Comparison of ENCODE assay signal across 17 mouse cellular contexts in genomic region chr7:16853302-16853831, GRCm38 (mm10). TPM values are rescaled to one million over a fixed set of nuclear protein-coding genes. Genes with fewer than 3 reads are reported as not detected.
DNase-seq lines count a peak whose midpoint lies in the region; ATAC-seq and TF ChIP-seq lines count a peak whose summit lies in the region.
"Had no signal": no experiment of that assay in that cellular context is flagged by ENCODE, and none has a peak within 500 bp of the region (broad histone marks: within the 10 kb centered on the region; RNA-seq: fewer than 3 reads in every experiment).

No protein-coding gene starts in this region.

- no peak overlapping the region for H3K27ac ChIP-seq in kidney, adult 2 months (ENCODE audit: insufficient read depth, low read depth, low read length)
- no peak overlapping the region for H3K27ac ChIP-seq in lung, embryonic 16.5 days (ENCODE audit: low read length)
- H3K27ac ChIP-seq: forebrain, embryonic 15.5 days; heart, embryonic 13.5 days; liver, embryonic 15.5 days; midbrain, embryonic 13.5 days; neural tube, embryonic 12.5 days had no signal

- TF ChIP-seq CTCF in kidney, adult 2 months (conservative IDR thresholded peaks at IDR 0.05; ENCODE audit: insufficient read depth, insufficient read length, low read depth, low read length): no peak

- no peaks in the 10 kb centered on the region for H3K27me3 ChIP-seq in kidney, adult 2 months (replicated peaks; ENCODE audit: control insufficient read depth, insufficient read depth, low read length)
- no peaks in the 10 kb centered on the region for H3K27me3 ChIP-seq in lung, embryonic 16.5 days (ENCODE audit: control insufficient read depth, insufficient read depth, low read depth, low read length)
- H3K27me3 ChIP-seq: forebrain, embryonic 15.5 days; heart, embryonic 13.5 days; liver, embryonic 15.5 days; midbrain, embryonic 13.5 days; neural tube, embryonic 12.5 days had no signal

- peak; percentile 43 for DNase-seq in kidney, adult 2 months
- DNase-seq in kidney, adult 8-10 months: no peak
- peak; percentile 43 for DNase-seq in brain, adult 2 months (ENCODE audit: low read depth, low spot score)
- peak; percentile 33 to 42 for DNase-seq in heart, postnatal 36 days
- no peak for DNase-seq in ovary, postnatal 36 days (ENCODE audit: low spot score)
- no peak for DNase-seq in layer of hippocampus, postnatal 25 days (ENCODE audit: extremely low spot score in 1 of 2, low spot score in 1 of 2)
- no peak for DNase-seq in thymus, postnatal 10 days (ENCODE audit: low spot score in 2 of 2)
- DNase-seq: adrenal gland, adult 2 months; cerebellum, adult 11-12 months; right cerebral cortex, postnatal 14 days had no signal

- H3K36me3 ChIP-seq in kidney, adult 2 months (ENCODE audit: control insufficient read depth, insufficient read depth, low read length): no peaks in the 10 kb centered on the region
- H3K36me3 ChIP-seq in lung, embryonic 16.5 days (ENCODE audit: control insufficient read depth, insufficient read depth, low read length): peaks cover 60% of the 10 kb centered on the region

- H3K4me2 ChIP-seq in lung, embryonic 16.5 days (ENCODE audit: low read depth, low read length): no peak overlapping the region
- H3K4me2 ChIP-seq: forebrain, embryonic 15.5 days; heart, embryonic 13.5 days; liver, embryonic 15.5 days; midbrain, embryonic 13.5 days; neural tube, embryonic 12.5 days had no signal

- no peaks in the 10 kb centered on the region for H3K9me3 ChIP-seq in lung, embryonic 16.5 days (ENCODE audit: control insufficient read depth, low read length)
- H3K9me3 ChIP-seq: forebrain, embryonic 15.5 days; heart, embryonic 13.5 days; liver, embryonic 15.5 days; midbrain, embryonic 13.5 days; neural tube, embryonic 12.5 days had no signal

- intact Hi-C loops in heart, postnatal 36 days (cut with DNase I): no loop called here

- H3K4me3 ChIP-seq in kidney, adult 2 months (ENCODE audit: insufficient read depth, low read depth, low read length): no peak overlapping the region
- H3K4me3 ChIP-seq in lung, embryonic 16.5 days (ENCODE audit: low read length): no peak overlapping the region
- H3K4me3 ChIP-seq: forebrain, embryonic 15.5 days; heart, embryonic 13.5 days; liver, embryonic 15.5 days; midbrain, embryonic 13.5 days; neural tube, embryonic 12.5 days had no signal

- no peak for TF ChIP-seq POLR2A in kidney, adult 2 months (IDR thresholded peaks at IDR 0.05; ENCODE audit: low read depth, low read length)

- WGBS in kidney, adult 2 months: 73% methylated on average over 14 of the region's 14 CpGs
- WGBS in lung, embryonic 16.5 days: 67% methylated on average over 14 of the region's 14 CpGs

- peak; percentile 56 for ATAC-seq in lung, embryonic 16.5 days (ENCODE audit: low read depth)
- ATAC-seq: forebrain, embryonic 15.5 days; hindbrain, embryonic 16.5 days; midbrain, embryonic 13.5 days had no signal

- H3K9ac ChIP-seq in lung, embryonic 16.5 days (ENCODE audit: low read length): no peak overlapping the region
- H3K9ac ChIP-seq: forebrain, embryonic 15.5 days; heart, embryonic 13.5 days; liver, embryonic 15.5 days; neural tube, embryonic 12.5 days had no signal

- H3K4me1 ChIP-seq in kidney, adult 2 months (ENCODE audit: control insufficient read depth, insufficient read depth, low read length): no peaks in the 10 kb centered on the region
- no peaks in the 10 kb centered on the region for H3K4me1 ChIP-seq in lung, embryonic 16.5 days (replicated peaks; ENCODE audit: control insufficient read depth, insufficient read depth, low read length)
- H3K4me1 ChIP-seq: heart, embryonic 13.5 days; midbrain, embryonic 13.5 days; neural tube, embryonic 12.5 days had no signal

RNA-seq across cellular contexts. Expression of gene Prkd2, which starts 10.7 kb away (rescaled TPM):
- polyA plus RNA-seq in kidney, adult 2 months (2012; rRNA removed): 18.3 and 23.3 TPM in 2 replicates
- 10 to 100 TPM; 17.8 to 19.3 TPM for total RNA-seq in heart, postnatal 36 days (2021)
- polyA plus RNA-seq in lung, embryonic 16.5 days (2015; fragmentation: Nextera tagmentation; extraction: Ambion mirVana): 21.7 and 23.3 TPM in 2 replicates
- 1 to 10 TPM; 5.2 to 6.9 TPM for total RNA-seq in layer of hippocampus, postnatal 25 days (2021)

RNA-seq across cellular contexts. Expression of gene Dact3, which starts 21.8 kb away (rescaled TPM):
- polyA plus RNA-seq in kidney, adult 2 months (2012; rRNA removed): 5.5 and 7.5 TPM in 2 replicates
- 10 to 100 TPM; 11.2 to 11.7 TPM for total RNA-seq in heart, postnatal 36 days (2021)
- polyA plus RNA-seq in lung, embryonic 16.5 days (2015; fragmentation: Nextera tagmentation; extraction: Ambion mirVana): 2.1 and 2.2 TPM in 2 replicates
- total RNA-seq in layer of hippocampus, postnatal 25 days (2021): 100 to 1,000 TPM; 150 to 160 TPM

RNA-seq across cellular contexts. Expression of gene Fkrp, which starts 36.8 kb away (rescaled TPM):
- polyA plus RNA-seq in kidney, adult 2 months (2012; rRNA removed): 31.0 and 33.9 TPM in 2 replicates
- 10 to 100 TPM; 47.2 to 49.1 TPM for total RNA-seq in heart, postnatal 36 days (2021)
- polyA plus RNA-seq in lung, embryonic 16.5 days (2015; fragmentation: Nextera tagmentation; extraction: Ambion mirVana): 28.1 and 28.9 TPM in 2 replicates
- total RNA-seq in layer of hippocampus, postnatal 25 days (2021): 10 to 100 TPM; 46.7 to 47.7 TPM

RNA-seq across cellular contexts. Expression of gene Strn4, which starts 37.7 kb away (rescaled TPM):
- 94.4 and 116 TPM in 2 replicates for polyA plus RNA-seq in kidney, adult 2 months (2012; rRNA removed)
- 10 to 100 TPM; 54.1 to 61.3 TPM for total RNA-seq in heart, postnatal 36 days (2021)
- polyA plus RNA-seq in lung, embryonic 16.5 days (2015; fragmentation: Nextera tagmentation; extraction: Ambion mirVana): 87.1 and 92.1 TPM in 2 replicates
- total RNA-seq in layer of hippocampus, postnatal 25 days (2021): 100 to 1,000 TPM; 322 to 327 TPM

RNA-seq across cellular contexts. Expression of gene Gng8, which starts 38.2 kb away (rescaled TPM):
- 3.6 and 3.7 TPM in 2 replicates for polyA plus RNA-seq in kidney, adult 2 months (2012; rRNA removed)
- total RNA-seq in heart, postnatal 36 days (2021): 1 to 10 TPM in 1 of 2 experiments, under 1 TPM in 1; 0.54 to 1.3 TPM
- polyA plus RNA-seq in lung, embryonic 16.5 days (2015; fragmentation: Nextera tagmentation; extraction: Ambion mirVana): 12.9 and 13.0 TPM in 2 replicates
- 1 to 10 TPM; 2.5 to 3.2 TPM for total RNA-seq in layer of hippocampus, postnatal 25 days (2021)

Comparison
In these comparisons a context has a peak if more than half of its experiments do, and no peak if none do; other contexts are left out.
1. DNase-seq: peak in kidney, adult 2 months (single experiment), brain, adult 2 months (single experiment) and heart, postnatal 36 days (2 of 2); none in kidney, adult 8-10 months (0 of 2), ovary, postnatal 36 days (single experiment), layer of hippocampus, postnatal 25 days (0 of 2) and thymus, postnatal 10 days (0 of 2).
2. RNA of gene Dact3, which starts 21.8 kb away (total RNA-seq): 150 to 160 TPM in layer of hippocampus, postnatal 25 days; 11.2 to 11.7 TPM in heart, postnatal 36 days; every median in the first group is over 10 times any median in the second.